Mouse (Mus musculus): ENCODE measurements around the gene Il12a.

The Il12a gene

DNA sequence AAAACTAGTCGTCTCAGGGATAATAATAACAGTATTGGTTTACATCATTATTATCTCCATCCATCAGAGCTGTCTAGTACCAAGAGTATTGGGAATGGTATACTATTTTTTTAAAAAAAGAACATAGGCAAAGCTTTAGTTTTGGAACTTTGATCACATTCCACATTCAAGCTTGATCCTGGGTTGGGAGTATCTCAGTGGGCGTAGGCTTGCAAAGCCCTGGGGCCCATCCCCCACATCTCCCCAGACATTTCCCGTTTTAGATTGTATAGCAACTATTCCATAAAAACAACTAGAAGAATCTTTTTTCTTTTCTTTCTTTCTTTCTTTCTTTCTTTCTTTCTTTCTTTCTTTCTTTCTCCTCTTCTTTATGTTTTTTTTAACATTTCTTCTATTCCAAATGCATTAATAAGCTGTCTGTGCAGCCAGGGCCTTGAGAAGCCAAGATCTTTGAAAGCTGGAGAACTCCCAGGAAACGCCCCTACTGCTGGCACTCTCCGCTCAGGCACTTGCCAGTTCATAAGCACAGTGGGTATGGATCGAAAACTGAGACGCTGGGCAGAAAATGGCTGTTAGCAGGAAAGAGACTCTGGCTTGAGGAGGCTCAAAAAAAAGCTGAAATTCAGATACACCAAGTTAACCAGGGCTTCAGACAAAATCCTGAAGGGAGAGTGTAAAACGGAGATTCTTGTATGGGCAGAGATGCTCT, 3.4 kb upstream of the Il12a start:
- DNase-seq (ENCODE audit: low read depth), result no peak

- no peak for DNase-seq (ENCODE audit: low read depth)
These were observed 1.1 kb upstream of the Il12a start for GRCm38 (mm10) chr3:68689346-68689745.

DNA sequence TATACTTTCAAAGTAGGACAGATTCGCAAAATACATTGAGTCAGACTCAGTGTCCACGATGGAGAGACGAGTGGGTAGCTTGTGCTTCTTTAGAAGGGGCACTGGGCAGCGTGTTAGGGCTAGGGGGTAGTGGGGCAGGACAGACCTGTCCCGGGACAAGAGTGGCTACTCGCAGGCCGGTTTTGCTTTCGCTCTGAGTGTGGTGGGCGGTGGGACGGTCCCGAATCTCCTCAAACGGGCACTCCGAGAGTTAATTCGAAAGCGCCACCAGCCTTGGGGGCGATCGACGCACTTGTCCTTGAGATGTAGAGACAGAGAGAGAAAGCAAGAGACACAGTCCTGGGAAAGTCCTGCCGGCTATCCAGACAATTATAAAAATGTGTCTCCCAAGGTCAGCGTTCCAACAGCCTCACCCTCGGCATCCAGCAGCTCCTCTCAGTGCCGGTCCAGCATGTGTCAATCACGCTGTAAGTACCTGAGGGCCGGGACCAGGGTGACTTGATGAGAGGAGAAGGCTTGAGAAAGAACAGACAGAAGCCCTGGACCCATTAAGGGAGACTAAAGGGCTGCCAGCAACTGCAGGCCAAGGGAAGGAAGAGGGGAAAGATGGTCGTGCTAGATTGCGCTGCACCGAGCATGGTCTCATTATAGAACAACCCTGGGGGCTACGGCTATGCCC, 795 bp downstream of the Il12a start:
- DNase-seq (ENCODE audit: low read depth), result no peak

GRCm38 (mm10) chr3:68691938-68692599, 1.6 kb downstream of the Il12a start:
- DNase-seq (ENCODE audit: low read depth), result no peak

- DNase-seq (ENCODE audit: low read depth), result no peak
These were observed 2.3 kb downstream of the Il12a start for GRCm38 (mm10) chr3:68692600-68693225.

GRCm38 (mm10) chr3:68693441-68694048, 3.1 kb downstream of the Il12a start:
- DNase-seq (ENCODE audit: low read depth), result no peak

- DNase-seq (ENCODE audit: low read depth), result no peak
These were observed 4.9 kb downstream of the Il12a start for GRCm38 (mm10) chr3:68695321-68695720.

- DNase-seq (ENCODE audit: low read depth), result no peak
These were observed 6.2 kb downstream of the Il12a start for GRCm38 (mm10) chr3:68696495-68697200.

- DNase-seq (ENCODE audit: low read depth), result no peak
These were observed 8.2 kb downstream of the Il12a start for GRCm38 (mm10) chr3:68698601-68699000.

DNA sequence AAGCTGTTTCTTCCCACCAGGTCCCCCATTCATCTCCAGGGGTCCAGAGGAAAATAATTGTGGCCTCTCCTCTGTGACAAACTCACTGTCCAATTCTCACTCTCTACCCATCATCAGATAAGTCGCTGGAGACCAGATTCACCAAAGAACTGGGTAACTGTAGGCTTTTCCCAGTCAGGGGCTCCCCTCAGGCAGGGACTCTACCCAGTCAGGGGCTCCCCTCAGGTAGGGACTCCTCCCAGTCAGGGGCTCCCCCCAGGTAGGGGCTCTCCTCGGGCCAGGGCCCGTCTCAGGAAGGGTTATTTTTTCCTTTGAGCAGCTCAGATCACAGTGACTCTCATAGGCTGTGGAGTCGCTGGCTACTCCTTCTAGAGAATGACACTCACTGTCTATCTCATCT, 9.6 kb downstream of the Il12a start:
- no peak for DNase-seq (ENCODE audit: low read depth)

DNA sequence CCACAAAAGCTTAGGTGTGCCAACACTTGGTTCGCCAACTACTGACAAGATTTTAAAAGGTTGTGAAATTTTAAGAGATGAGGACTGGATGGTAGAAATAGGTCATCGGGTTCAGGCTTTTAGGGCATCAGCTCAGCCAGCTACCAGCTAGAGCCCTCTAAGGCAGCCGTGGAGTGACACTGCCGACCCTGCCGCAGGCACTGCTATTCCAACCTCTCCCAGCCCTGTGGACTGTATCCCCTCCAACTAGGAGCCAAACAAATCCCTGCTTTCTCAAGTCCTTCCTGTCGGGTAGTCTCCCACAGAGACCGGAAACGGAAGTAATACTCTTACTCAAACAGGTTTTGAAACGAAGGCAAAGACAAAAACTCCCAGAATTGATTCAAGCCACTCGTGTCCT, 15.9 kb downstream of the Il12a start:
- no peak for DNase-seq (ENCODE audit: low read depth)

DNA sequence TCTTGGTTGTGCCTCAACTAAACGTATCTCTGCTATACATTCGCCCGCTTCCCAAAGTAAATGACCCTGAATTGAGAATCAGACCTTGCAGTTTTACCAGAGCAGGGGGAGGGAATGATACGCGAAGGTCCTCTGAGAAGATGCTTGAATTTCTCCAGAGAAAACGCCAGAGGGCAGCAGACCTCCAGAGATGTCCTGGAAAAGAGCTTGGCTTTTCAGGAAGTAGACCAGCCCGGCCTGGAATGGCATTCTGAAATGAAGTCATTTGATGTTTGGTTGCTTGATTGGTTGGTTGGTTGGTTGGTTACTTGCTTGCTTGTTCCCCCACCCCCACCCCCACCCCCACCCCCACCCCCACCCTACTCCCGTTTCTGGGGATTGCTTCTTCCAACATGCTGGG, 17.8 kb downstream of the Il12a start:
- DNase-seq (ENCODE audit: low read depth), result no peak

DNA sequence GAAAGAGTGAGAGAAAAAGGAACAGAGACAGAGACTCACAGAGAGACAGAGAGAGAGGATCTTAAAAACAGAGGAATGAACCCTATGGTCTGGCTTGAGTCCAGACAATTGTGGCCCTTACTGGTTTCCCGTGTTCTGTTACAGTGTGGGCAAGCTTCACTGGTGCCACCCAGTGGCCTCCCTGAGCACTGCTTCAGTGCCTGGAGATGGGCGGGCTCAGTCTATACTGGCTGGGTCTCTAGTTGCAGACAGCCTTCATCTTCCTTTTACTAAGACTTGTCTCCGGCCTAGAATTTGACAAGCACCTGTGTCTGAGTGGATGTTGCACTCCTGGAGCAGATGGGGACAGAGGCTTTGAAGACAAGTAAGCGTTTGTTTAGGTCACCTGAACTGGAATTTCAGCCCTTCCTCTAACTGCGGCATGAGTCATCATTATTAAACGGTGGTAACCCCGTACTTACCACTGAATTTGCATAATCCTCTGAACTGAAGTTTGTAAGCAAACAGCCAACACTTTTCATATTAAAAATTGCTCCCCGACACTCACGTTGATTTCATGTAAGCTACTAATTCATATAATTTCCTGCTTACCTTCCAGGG, 18.9 kb downstream of the Il12a start:
- DNase-seq (ENCODE audit: low read depth), result peak; percentile 86

DNA sequence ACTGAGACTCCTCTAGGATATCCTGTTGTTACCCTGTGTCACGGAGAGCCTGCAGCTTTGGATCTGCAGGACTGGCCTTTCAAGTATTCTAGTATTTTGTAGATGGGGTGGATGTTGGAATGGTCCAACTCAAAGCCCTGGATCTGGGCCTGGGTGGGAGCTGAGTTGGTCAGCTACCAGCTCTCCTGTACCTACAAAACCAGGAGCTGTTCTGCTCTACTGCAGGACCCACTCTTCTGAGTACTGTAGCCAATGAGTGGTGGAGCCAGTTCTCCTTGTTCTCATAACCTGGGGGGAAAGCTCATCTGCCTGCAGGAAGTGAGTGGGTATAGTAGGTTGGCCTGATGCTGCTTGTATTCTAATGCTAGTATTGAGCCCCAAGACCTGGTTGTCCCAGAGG, 20.0 kb downstream of the Il12a start:
- DNase-seq (ENCODE audit: low read depth), result no peak

DNA sequence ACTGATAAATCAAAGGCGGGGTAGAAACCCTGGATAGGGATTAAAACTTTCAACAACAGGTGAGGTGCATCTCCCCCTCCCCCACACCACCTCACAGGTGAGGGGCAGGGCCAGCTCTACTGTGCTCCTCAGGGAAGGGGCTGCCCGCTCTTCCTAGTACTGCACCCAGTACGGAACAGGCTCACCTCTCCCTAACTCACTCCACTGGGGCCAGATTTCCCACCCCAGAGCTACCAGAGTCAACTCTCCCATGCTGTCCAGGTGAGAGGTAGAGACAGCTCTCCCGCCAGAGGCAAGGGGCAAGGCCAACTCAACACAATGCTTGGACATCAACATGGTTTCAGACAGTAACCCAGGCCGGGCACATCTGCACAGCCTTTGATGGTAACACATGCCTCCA, 21.1 kb downstream of the Il12a start:
- no peak for DNase-seq (ENCODE audit: low read depth)

- peak; percentile 81 for DNase-seq (ENCODE audit: low read depth)
These were observed 23.1 kb downstream of the Il12a start for GRCm38 (mm10) chr3:68713550-68713949.

GRCm38 (mm10) chr3:68717346-68717745, 26.9 kb downstream of the Il12a start:
- peak; percentile 86 for DNase-seq (ENCODE audit: low read depth)

GRCm38 (mm10) chr3:68719229-68719819, 28.9 kb downstream of the Il12a start:
- no peak for DNase-seq (ENCODE audit: low read depth)

DNA sequence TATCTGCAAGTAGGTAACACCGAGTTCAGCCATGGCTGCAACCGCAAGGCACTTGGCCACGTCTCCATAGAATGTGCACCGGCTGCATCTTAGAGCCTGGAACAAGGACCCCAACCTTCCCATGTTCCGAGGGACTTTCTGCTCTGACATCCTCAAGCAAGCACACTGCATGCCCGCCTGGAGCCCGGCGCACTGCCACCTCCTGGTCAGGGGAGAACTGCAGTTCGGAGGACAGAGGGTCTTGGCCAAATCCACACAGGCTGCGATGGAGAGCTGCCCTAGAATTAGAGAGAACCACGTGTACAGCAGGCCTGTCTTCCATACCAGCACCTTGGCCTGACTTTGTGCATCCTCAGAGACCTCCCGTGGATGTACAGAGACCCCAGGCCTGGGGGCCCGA, 29.8 kb downstream of the Il12a start:
- no peak for DNase-seq (ENCODE audit: low read depth)

DNA sequence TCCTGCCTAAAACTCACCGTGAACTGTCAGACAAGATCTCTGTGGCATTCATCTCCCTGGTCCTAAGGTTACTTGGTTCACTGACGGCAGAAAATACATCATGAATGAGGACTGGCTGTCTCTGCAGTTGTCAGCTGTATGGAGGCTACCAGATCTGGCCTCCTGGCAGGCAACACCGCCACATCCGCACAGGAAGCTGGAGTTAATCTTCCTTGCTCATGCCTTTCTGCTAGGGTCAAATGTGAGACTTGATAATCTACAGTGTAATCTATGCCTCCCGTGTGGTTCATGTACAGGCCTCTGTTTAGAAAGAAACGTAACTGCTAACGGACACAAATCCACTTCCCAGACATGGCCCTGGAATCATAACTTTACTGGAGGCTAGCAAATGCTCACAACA, 51.5 kb downstream of the Il12a start:
- no peak for DNase-seq (ENCODE audit: low read depth)

All from naive thymus-derived CD4-positive, alpha-beta T cell, adult 2 months (primary cell).